Mouse (Mus musculus): ENCODE measurements around the gene Treml2. TPM values are rescaled to one million over a fixed set of nuclear protein-coding genes. Genes with fewer than 3 reads are reported as not detected.

Gene Treml2
- polyA plus RNA-seq (2014; fragmentation: Nextera tagmentation; extraction: Ambion mirVana), result 3.9 and 4.8 TPM in 2 replicates

GRCm38 (mm10) chr17:48299203-48299602 is at the start of gene Treml2:
Gene Treml2 (plus strand): TSS chr17:48299498.
- Histone ChIP-seq H3K4me1 (replicated peaks; ENCODE audit: control insufficient read depth, insufficient read depth, low read length) (peaks cover 24% of the 10 kb centered on the region), H3K9ac (ENCODE audit: low read depth, low read length) (peak within 1 kb of the TSS; percentile 76), H3K36me3 (ENCODE audit: control insufficient read depth, insufficient read depth, low read length) (no peaks in the 10 kb centered on the region; the same call in 1 of the 2 replicates), H3K27ac (ENCODE audit: low read depth, low read length) (peak within 1 kb of the TSS; percentile 95), H3K4me2 (peak within 1 kb of the TSS; percentile 83), H3K9me3 (ENCODE audit: control insufficient read depth, low read length) (no peaks in the 10 kb centered on the region), H3K4me3 (ENCODE audit: low read depth, low read length) (peak within 1 kb of the TSS; percentile 54), H3K27me3 (replicated peaks; ENCODE audit: control insufficient read depth, insufficient read depth, low read length) (no peaks in the 10 kb centered on the region)
- WGBS, result 11% methylated on average over 3 of the region's 4 CpGs
- ATAC-seq (replicated peaks; ENCODE audit: low FRiP score) (peak; percentile 91), DNase-seq (ENCODE audit: low spot score) (no peak)

GRCm38 (mm10) chr17:48249501-48249900 is 49.8 kb upstream of the Treml2 start:
- no peaks in the 10 kb centered on the region for H3K27me3 ChIP-seq (replicated peaks; ENCODE audit: control insufficient read depth, insufficient read depth, low read length)
- H3K4me2 ChIP-seq, result no peak overlapping the region
- no peaks in the 10 kb centered on the region for H3K4me1 ChIP-seq (replicated peaks; ENCODE audit: control insufficient read depth, insufficient read depth, low read length)
- no peaks in the 10 kb centered on the region for H3K9me3 ChIP-seq (ENCODE audit: control insufficient read depth, low read length)
- H3K36me3 ChIP-seq (ENCODE audit: control insufficient read depth, insufficient read depth, low read length), result no peaks in the 10 kb centered on the region
- H3K4me3 ChIP-seq (ENCODE audit: low read depth, low read length), result no peak overlapping the region
- H3K9ac ChIP-seq (ENCODE audit: low read depth, low read length), result no peak overlapping the region
- WGBS, result 76% methylated on average over 11 of the region's 11 CpGs
- H3K27ac ChIP-seq (ENCODE audit: low read depth, low read length), result no peak overlapping the region
- DNase-seq (ENCODE audit: low spot score) (no peak), ATAC-seq (replicated peaks; ENCODE audit: low FRiP score) (no peak)

GRCm38 (mm10) chr17:48250631-48251030 is 48.7 kb upstream of the Treml2 start:
- Histone ChIP-seq H3K36me3 (ENCODE audit: control insufficient read depth, insufficient read depth, low read length) (no peaks in the 10 kb centered on the region), H3K27me3 (replicated peaks; ENCODE audit: control insufficient read depth, insufficient read depth, low read length) (no peaks in the 10 kb centered on the region), H3K4me2 (no peak overlapping the region), H3K4me3 (ENCODE audit: low read depth, low read length) (no peak overlapping the region), H3K4me1 (replicated peaks; ENCODE audit: control insufficient read depth, insufficient read depth, low read length) (no peaks in the 10 kb centered on the region), H3K27ac (ENCODE audit: low read depth, low read length) (no peak overlapping the region), H3K9me3 (ENCODE audit: control insufficient read depth, low read length) (no peaks in the 10 kb centered on the region), H3K9ac (ENCODE audit: low read depth, low read length) (no peak overlapping the region)
- DNase-seq (ENCODE audit: low spot score) (no peak), ATAC-seq (replicated peaks; ENCODE audit: low FRiP score) (no peak)
- WGBS, result 85% methylated on average over 7 of the region's 7 CpGs

- Histone ChIP-seq H3K9me3 (ENCODE audit: control insufficient read depth, low read length) (no peaks in the 10 kb centered on the region), H3K9ac (ENCODE audit: low read depth, low read length) (no peak overlapping the region), H3K4me1 (replicated peaks; ENCODE audit: control insufficient read depth, insufficient read depth, low read length) (no peaks in the 10 kb centered on the region), H3K27me3 (replicated peaks; ENCODE audit: control insufficient read depth, insufficient read depth, low read length) (no peaks in the 10 kb centered on the region), H3K27ac (ENCODE audit: low read depth, low read length) (no peak overlapping the region), H3K36me3 (ENCODE audit: control insufficient read depth, insufficient read depth, low read length) (no peaks in the 10 kb centered on the region), H3K4me3 (ENCODE audit: low read depth, low read length) (no peak overlapping the region), H3K4me2 (no peak overlapping the region)
- DNase-seq (ENCODE audit: low spot score) (no peak), ATAC-seq (replicated peaks; ENCODE audit: low FRiP score) (no peak)
Observed at GRCm38 (mm10) chr17:48256575-48256974, 42.7 kb upstream of the Treml2 start.

- Histone ChIP-seq H3K9me3 (ENCODE audit: control insufficient read depth, low read length) (no peaks in the 10 kb centered on the region), H3K36me3 (ENCODE audit: control insufficient read depth, insufficient read depth, low read length) (no peaks in the 10 kb centered on the region), H3K27ac (ENCODE audit: low read depth, low read length) (no peak overlapping the region), H3K4me3 (ENCODE audit: low read depth, low read length) (no peak overlapping the region), H3K4me2 (no peak overlapping the region), H3K9ac (ENCODE audit: low read depth, low read length) (no peak overlapping the region), H3K27me3 (replicated peaks; ENCODE audit: control insufficient read depth, insufficient read depth, low read length) (no peaks in the 10 kb centered on the region), H3K4me1 (replicated peaks; ENCODE audit: control insufficient read depth, insufficient read depth, low read length) (peaks cover 4% of the 10 kb centered on the region; the same call in 1 of the 2 replicates)
- no peak for ATAC-seq (replicated peaks; ENCODE audit: low FRiP score)
- 56% methylated on average over 2 of the region's 2 CpGs for WGBS
- no peak for DNase-seq (ENCODE audit: low spot score)
Observed at GRCm38 (mm10) chr17:48261868-48262267, 37.4 kb upstream of the Treml2 start.

GRCm38 (mm10) chr17:48263741-48264362 is 35.4 kb upstream of the Treml2 start, which contains the start of gene Treml4:
Gene Treml4 (plus strand): TSS chr17:48264295.
- Histone ChIP-seq H3K9ac (ENCODE audit: low read depth, low read length) (no peak within 1 kb of the TSS), H3K27ac (ENCODE audit: low read depth, low read length) (no peak within 1 kb of the TSS), H3K27me3 (replicated peaks; ENCODE audit: control insufficient read depth, insufficient read depth, low read length) (no peaks in the 10 kb centered on the region), H3K9me3 (ENCODE audit: control insufficient read depth, low read length) (no peaks in the 10 kb centered on the region), H3K4me1 (replicated peaks; ENCODE audit: control insufficient read depth, insufficient read depth, low read length) (peaks cover 18% of the 10 kb centered on the region; the same call in 1 of the 2 replicates), H3K4me3 (ENCODE audit: low read depth, low read length) (no peak within 1 kb of the TSS), H3K4me2 (no peak within 1 kb of the TSS), H3K36me3 (ENCODE audit: control insufficient read depth, insufficient read depth, low read length) (no peaks in the 10 kb centered on the region)
- no peak for ATAC-seq (replicated peaks; ENCODE audit: low FRiP score)
- 76% methylated on average over 3 of the region's 3 CpGs for WGBS
- no peak for DNase-seq (ENCODE audit: low spot score)

- no peak overlapping the region for H3K9ac ChIP-seq (ENCODE audit: low read depth, low read length)
- H3K27ac ChIP-seq (ENCODE audit: low read depth, low read length), result no peak overlapping the region
- no peak for DNase-seq (ENCODE audit: low spot score)
- H3K4me3 ChIP-seq (ENCODE audit: low read depth, low read length), result no peak overlapping the region
- H3K4me1 ChIP-seq (replicated peaks; ENCODE audit: control insufficient read depth, insufficient read depth, low read length), result peaks cover 18% of the 10 kb centered on the region; the same call in 1 of the 2 replicates
- 88% methylated on average over 7 of the region's 7 CpGs for WGBS
- ATAC-seq (replicated peaks; ENCODE audit: low FRiP score), result peak; percentile 29; the same call in 1 of the 2 replicates
- H3K27me3 ChIP-seq (replicated peaks; ENCODE audit: control insufficient read depth, insufficient read depth, low read length), result no peaks in the 10 kb centered on the region
- no peak overlapping the region for H3K4me2 ChIP-seq
- H3K9me3 ChIP-seq (ENCODE audit: control insufficient read depth, low read length), result no peaks in the 10 kb centered on the region
- no peaks in the 10 kb centered on the region for H3K36me3 ChIP-seq (ENCODE audit: control insufficient read depth, insufficient read depth, low read length)
Observed at GRCm38 (mm10) chr17:48264662-48265061, 34.6 kb upstream of the Treml2 start.

- H3K27ac ChIP-seq (ENCODE audit: low read depth, low read length), result no peak overlapping the region
- H3K27me3 ChIP-seq (replicated peaks; ENCODE audit: control insufficient read depth, insufficient read depth, low read length), result no peaks in the 10 kb centered on the region
- DNase-seq (ENCODE audit: low spot score) (no peak), ATAC-seq (replicated peaks; ENCODE audit: low FRiP score) (no peak)
- H3K4me1 ChIP-seq (replicated peaks; ENCODE audit: control insufficient read depth, insufficient read depth, low read length), result peaks cover 18% of the 10 kb centered on the region; the same call in 1 of the 2 replicates
- no peak overlapping the region for H3K4me2 ChIP-seq
- WGBS, result 50% methylated on average over 2 of the region's 2 CpGs
- H3K9ac ChIP-seq (ENCODE audit: low read depth, low read length), result no peak overlapping the region
- no peaks in the 10 kb centered on the region for H3K36me3 ChIP-seq (ENCODE audit: control insufficient read depth, insufficient read depth, low read length)
- H3K9me3 ChIP-seq (ENCODE audit: control insufficient read depth, low read length), result no peaks in the 10 kb centered on the region
- H3K4me3 ChIP-seq (ENCODE audit: low read depth, low read length), result no peak overlapping the region
Observed at GRCm38 (mm10) chr17:48266138-48266537, 33.2 kb upstream of the Treml2 start.

Measured in liver, embryonic 11.5 days (tissue).